Mouse (Mus musculus) urinary bladder, postnatal 0 days (tissue): ENCODE measurements around the gene Atm. TPM values are rescaled to one million over a fixed set of nuclear protein-coding genes. Genes with fewer than 3 reads are reported as not detected.

ENCODE experiments used
- microRNA-seq: library from miRNA; unstranded; fragments of <30 nt; microRNA quantifications from one replicate; pipeline ENCODE4, GENCODE M21; 2016
- polyA plus RNA-seq: library from polyadenylated mRNA; unstranded; fragments of >200 nt; fragmentation: Nextera tagmentation; extraction: Ambion mirVana; gene quantifications from 2 replicates; pipeline ENCODE4 v1.2.1, GENCODE M21; 2015

Atm gene
- polyA plus RNA-seq, result 4.6 and 6.2 TPM in 2 replicates

DNA sequence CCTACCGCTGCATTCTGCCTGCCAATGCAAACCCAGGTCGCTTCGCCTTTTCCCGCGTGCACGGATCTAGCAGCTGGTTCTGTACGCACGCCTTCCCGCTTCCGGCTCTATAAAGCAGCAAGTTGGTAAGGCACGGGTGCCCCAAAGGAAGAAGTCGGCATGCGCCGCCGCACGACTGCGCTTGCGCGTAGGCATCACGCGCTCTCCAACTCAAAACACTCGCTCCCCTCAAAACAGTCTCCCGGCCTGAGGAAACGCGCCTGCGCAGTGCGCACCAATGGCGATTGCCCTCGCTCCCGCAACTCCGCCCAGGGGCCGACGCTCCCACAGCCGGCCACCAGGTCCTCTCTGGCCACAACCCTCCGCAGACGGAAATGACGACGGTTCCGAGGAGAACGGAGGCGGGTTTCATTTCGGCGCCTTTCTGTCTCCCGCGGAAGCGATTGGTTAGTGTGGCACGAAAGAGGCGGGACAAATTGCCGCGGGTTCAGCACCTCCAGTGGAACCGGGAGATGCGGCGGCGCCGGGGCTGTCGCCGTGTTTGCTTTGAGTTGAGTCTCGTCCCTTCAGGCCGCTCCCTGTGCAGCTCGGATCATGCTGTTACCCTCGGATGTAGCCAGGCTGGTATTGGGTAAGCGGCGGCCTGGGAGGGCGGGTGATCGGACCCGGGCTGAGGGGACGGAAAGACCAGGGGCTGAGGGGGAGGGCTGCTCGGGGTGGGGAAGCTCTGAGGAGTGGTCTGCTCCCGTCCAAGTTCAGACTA is at the start of gene Atm, which contains the start of gene Npat:
TSS of gene Atm (minus strand) at position 183 of the 763 bp plus-strand sequence.
TSS of gene Npat (plus strand) at position 490 of the 763 bp plus-strand sequence.

DNA sequence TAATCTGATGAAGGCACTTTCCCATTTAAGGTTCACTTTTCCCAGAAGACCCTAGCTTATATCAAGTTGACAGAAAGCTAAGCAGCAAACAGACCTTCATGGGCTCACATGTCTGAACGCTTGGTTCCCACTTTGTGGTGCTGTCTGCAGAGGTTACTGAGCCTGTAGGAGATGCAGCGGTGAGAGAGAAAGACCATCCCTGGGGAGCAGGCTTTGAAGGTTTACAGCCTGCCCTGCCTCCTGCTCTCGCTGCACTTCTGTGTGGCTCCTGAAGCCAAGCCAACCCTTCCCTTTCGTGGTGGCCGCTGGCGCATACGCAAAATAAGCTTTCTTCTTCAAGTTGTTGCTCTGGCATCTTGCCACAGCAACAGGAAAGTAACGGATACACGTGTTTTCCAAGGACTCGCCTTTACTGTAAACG is 134.2 kb downstream of the Atm start, which contains the start of gene 4930550C14Rik:
TSS of gene 4930550C14Rik (plus strand) at position 35 of the 421 bp plus-strand sequence.

Small RNA genes within 50 kb of the gene (microRNA-seq; reads per million reads assigned to microRNA genes)
- gene Mir130c, result not detected

Other genes with a start within 250 kb of the Atm start
- 1.5 and 1.9 TPM in 2 replicates for gene Exph5, start 235.1 kb downstream of the Atm start, polyA plus RNA-seq
- gene Kdelc2, start 152.7 kb downstream of the Atm start, polyA plus RNA-seq, result 29.0 and 42.2 TPM in 2 replicates
- gene 4930550C14Rik, start 134.4 kb downstream of the Atm start, polyA plus RNA-seq, result 1.4 and 1.7 TPM in 2 replicates
- gene Npat, start 307 bp upstream of the Atm start, polyA plus RNA-seq, result 5.6 and 7.6 TPM in 2 replicates
- gene Acat1, start 73.6 kb upstream of the Atm start, polyA plus RNA-seq, result 69.9 and 99.6 TPM in 2 replicates
- gene Cul5, start 133.3 kb upstream of the Atm start, polyA plus RNA-seq, result 21.4 and 26.1 TPM in 2 replicates
- 0.13 and 0.35 TPM in 2 replicates for gene Rab39, start 169.5 kb upstream of the Atm start, polyA plus RNA-seq
- 2.4 and 2.6 TPM in 2 replicates for gene Slc35f2, start 234.8 kb upstream of the Atm start, polyA plus RNA-seq